Mouse (Mus musculus): ENCODE results near the gene Fnbp1.
A peak's percentile ranks its signal among the peaks of the same experiment; 100 is the strongest.

Gene Fnbp1

GRCm38 (mm10) chr2:31061868-31062628 is 79.8 kb downstream of the Fnbp1 start:
- DNase-seq, result no peak

- no peak for DNase-seq
These were observed 80.7 kb downstream of the Fnbp1 start for GRCm38 (mm10) chr2:31060787-31061730.

GRCm38 (mm10) chr2:31060271-31060670 is 81.5 kb downstream of the Fnbp1 start:
- no peak for DNase-seq

GRCm38 (mm10) chr2:31058443-31058842 is 83.4 kb downstream of the Fnbp1 start:
- no peak for DNase-seq

- DNase-seq, result no peak
These were observed 84.1 kb downstream of the Fnbp1 start for GRCm38 (mm10) chr2:31057549-31058177.

- DNase-seq, result no peak
These were observed 85.7 kb downstream of the Fnbp1 start for GRCm38 (mm10) chr2:31056070-31056469.

- DNase-seq, result peak; percentile 72
These were observed 87.9 kb downstream of the Fnbp1 start for GRCm38 (mm10) chr2:31053851-31054340.

GRCm38 (mm10) chr2:31053426-31053825 is 88.4 kb downstream of the Fnbp1 start:
- DNase-seq, result no peak

- DNase-seq, result no peak
These were observed 89.4 kb downstream of the Fnbp1 start for GRCm38 (mm10) chr2:31052441-31052840.

- no peak for DNase-seq
These were observed 93.8 kb downstream of the Fnbp1 start for GRCm38 (mm10) chr2:31048037-31048436.

- peak; percentile 47 for DNase-seq
These were observed 98.0 kb downstream of the Fnbp1 start for GRCm38 (mm10) chr2:31043856-31044255.

- DNase-seq, result no peak
These were observed 98.9 kb downstream of the Fnbp1 start for GRCm38 (mm10) chr2:31042881-31043280.

GRCm38 (mm10) chr2:31041386-31041785 is 100.4 kb downstream of the Fnbp1 start:
- no peak for DNase-seq

- no peak for DNase-seq
These were observed 101.3 kb downstream of the Fnbp1 start for GRCm38 (mm10) chr2:31040487-31040886.

- no peak for DNase-seq
These were observed 101.8 kb downstream of the Fnbp1 start for GRCm38 (mm10) chr2:31040043-31040442.

- DNase-seq, result no peak
These were observed 105.0 kb downstream of the Fnbp1 start for GRCm38 (mm10) chr2:31036811-31037210.

GRCm38 (mm10) chr2:31031972-31032371 is 109.8 kb downstream of the Fnbp1 start:
- DNase-seq, result peak; percentile 32

GRCm38 (mm10) chr2:31026642-31027041 is 115.2 kb downstream of the Fnbp1 start:
- DNase-seq, result peak; percentile 34

- peak; percentile 53 for DNase-seq
These were observed 116.3 kb downstream of the Fnbp1 start for GRCm38 (mm10) chr2:31025458-31025857.

- DNase-seq, result peak; percentile 76
These were observed 117.0 kb downstream of the Fnbp1 start for GRCm38 (mm10) chr2:31024618-31025370.

GRCm38 (mm10) chr2:31023940-31024339 is 117.9 kb downstream of the Fnbp1 start:
- no peak for DNase-seq

GRCm38 (mm10) chr2:31020202-31020601 is 121.6 kb downstream of the Fnbp1 start:
- no peak for DNase-seq
